Mouse (Mus musculus) frontal cortex, postnatal 14 days (tissue): ENCODE measurements around the gene Dock7.

ENCODE experiments used
- DNase-seq, 2 experiments: peaks; one replicate each; pipeline ENCODE4 v3.0.0; 2022; ENCODE audit warnings: low spot score in 2 of 2

Gene Dock7

GRCm38 (mm10) chr4:98917724-98918123 is 203.0 kb downstream of the Dock7 start:
- DNase-seq: no peak

GRCm38 (mm10) chr4:98910246-98910645 is 210.5 kb downstream of the Dock7 start:
- no peak for DNase-seq

- peak in 1 of 2 experiments; percentile 21 for DNase-seq
These were observed 233.6 kb downstream of the Dock7 start for GRCm38 (mm10) chr4:98887148-98887547.
